Mouse (Mus musculus): ENCODE measurements around the gene Cux1.

The Cux1 gene

DNA sequence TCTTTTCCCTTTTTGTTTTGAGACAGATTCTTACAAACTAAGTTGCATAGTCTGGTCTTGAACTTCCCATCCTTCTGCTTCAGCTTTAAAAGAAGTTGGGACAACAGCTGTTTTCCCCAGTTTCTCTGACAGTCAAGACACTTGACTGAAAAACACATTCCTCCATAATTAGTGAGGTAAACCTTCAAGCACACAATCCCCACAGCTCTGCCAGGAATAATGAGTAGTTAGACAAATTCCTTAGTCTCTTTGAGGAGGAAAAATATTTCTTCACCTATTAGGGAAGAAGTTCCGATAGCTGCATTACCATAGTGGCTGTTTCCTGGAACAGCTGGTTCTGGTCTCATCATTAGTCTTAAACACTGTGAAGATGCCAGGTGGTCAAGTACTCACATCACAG lies 233.2 kb downstream of the Cux1 start:
- DNase-seq (ENCODE audit: low read depth in 1 of 2, low spot score in 2 of 2), result no peak

DNA sequence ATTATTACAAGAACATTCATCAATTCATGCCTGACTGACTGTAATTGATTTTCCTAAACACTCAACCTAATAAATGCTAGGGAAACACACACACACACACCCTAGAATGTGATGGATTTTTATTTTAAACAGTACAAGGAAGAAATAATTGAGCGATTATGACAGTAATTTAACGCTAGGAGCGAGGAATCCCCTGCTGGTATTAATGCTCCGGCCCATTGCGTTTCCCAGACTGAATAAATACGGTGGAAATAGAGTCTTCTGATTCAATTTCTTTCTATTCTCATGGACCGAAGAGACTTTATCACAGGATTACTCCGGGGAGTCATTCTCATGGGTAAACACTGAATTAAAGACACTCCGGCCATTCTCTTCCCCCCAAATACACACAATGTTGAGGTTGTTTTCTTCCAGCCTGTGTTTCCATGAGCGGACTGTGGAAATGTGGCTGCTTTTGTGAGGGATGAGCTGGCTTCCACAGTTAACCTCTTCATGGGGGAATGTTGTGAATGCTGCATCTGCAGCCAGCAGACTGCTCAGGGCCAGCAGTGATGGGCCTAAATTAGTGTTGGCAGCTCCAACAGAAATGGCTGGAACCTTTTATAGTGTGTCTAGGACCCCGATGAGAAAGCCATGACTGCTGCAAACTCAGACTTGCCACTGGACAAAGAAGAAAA lies 234.4 kb downstream of the Cux1 start:
- DNase-seq (ENCODE audit: low read depth in 1 of 2, low spot score in 2 of 2), result no peak

DNA sequence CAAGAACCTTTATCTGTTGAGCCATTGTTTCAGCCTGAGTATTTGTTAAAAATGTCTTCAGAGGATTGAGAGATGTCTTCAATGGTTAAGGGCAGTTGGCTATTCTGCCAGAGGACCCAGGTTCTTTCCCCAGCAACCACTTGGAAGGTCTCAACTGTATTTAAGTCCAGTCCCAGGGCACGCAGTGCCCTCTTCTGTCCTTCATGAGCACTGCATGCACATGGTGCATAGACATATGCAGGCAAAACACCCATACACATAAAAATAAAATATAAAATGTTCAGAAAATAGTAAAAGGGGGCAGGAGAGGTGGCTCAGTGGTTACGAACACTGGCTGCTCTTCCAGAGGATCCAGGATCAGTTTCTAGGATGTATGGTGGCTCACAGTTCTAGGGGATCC lies 239.6 kb downstream of the Cux1 start:
- no peak for DNase-seq (ENCODE audit: low read depth in 1 of 2, low spot score in 2 of 2)

DNA sequence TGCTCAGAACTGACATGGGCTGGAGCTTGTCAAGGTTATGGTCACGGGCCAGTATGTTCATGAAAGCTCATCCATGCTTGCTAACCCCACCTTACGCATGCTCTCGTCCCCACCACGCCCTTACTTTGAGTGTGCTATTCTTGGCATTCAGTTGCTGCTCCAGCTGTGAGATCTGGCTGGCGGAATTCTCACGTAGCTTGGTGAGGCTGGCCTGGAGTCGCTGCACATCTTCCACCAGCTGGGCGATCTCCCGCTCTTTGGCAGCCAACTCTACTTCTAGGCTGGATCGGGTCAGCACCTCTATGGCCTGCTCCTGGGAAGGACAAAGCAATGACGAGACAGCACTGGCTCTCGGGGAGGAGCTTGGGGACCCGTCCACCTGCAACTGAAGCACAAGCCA lies 240.7 kb downstream of the Cux1 start:
- DNase-seq (ENCODE audit: low read depth in 1 of 2, low spot score in 2 of 2), result no peak

DNA sequence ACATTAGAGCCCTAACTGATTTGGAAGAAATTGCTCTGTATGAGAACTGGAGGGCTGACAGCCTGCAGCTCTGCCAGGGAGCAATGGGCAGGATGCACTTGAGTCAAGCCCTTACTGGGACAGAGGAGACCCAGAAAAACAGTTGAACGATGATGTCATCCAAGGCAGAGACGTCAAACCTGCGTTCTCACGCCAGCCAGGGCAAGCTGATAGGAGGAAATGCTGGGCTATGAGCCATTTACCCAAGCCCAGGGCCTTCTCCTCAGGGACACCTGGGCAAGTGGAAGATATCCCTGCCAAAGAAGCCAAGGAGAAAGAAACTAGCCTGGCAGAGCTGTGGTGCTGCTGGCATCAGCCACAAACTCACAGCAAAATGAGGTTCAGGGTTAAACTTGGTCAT lies 242.8 kb downstream of the Cux1 start:
- DNase-seq (ENCODE audit: low read depth in 1 of 2, low spot score in 2 of 2), result no peak

DNA sequence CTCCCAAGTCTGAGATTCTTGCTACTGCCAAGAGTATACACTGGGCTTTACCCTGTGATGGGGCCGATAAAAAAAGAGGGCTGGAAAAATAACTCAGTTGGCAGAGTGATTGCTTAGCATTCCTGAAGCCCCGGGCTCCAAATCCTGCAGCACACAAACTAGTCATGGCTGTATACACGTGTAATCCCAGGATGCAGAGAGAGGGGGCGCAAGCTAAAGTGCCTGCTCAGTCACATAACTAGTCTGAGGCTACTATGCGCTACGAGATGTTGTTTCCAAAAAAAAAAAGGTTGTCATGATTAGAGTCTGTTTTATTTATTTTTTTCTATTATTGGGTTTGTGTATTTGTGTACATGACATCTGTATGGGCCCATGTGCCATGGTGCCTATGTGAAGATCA lies 245.9 kb downstream of the Cux1 start:
- no peak for DNase-seq (ENCODE audit: low read depth in 1 of 2, low spot score in 2 of 2)

DNA sequence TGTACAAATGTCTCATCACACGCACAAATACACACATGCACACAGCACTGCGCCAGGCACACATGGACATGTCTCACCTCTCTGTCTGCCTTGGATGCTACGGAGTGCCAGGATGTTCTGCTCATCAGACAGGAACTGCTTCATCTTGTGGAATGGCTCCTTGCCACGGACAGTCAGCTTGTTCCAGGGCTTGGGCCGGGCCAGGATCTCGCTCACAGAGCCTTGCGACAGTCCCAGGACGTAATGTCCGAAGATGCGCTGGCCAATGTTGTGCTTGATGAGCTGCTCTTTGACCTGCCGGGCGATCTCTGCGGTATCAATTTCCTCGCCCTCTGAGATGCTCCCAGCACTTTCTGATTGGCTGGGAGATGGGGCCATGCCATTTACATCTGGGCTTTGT lies 254.7 kb downstream of the Cux1 start:
- no peak for DNase-seq (ENCODE audit: low read depth in 1 of 2, low spot score in 2 of 2)

DNA sequence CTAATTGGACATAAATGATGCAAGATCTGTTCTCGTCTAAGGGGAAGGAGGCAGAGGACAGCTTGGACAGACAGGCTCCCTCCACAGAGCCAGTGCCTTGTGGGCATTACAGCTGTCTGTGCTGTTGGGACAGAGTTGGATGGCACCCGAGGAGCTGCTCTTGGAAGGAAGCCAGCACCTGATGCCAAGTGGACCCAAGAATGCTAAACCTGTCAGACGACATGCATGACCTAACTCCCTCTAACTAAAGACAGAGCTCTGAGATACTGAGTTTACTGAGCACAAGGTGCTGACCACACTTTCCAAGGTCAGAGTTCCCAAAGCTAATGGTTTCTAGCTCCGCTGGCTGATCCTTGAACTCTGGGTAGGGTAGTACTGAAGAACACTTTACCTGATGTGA lies 255.1 kb downstream of the Cux1 start:
- no peak for DNase-seq (ENCODE audit: low read depth in 1 of 2, low spot score in 2 of 2)

DNA sequence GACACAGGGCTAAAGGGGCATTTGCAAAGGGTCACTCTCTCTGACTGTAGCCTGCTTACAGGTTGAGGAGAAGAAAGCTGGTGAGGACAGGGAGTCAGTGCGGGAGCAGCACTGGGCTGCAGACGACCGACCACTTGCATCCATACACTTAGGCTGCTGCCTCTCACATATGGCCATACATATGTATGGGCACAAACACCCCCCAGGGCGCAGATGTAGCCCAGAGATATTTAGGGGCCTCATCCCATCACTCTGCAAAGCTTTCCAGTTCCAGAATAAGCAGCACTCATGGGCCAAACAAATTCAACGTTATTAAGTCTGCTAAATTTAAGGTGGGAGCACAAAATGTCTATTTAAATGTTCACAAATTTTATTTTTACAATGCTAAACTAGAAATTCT lies 261.0 kb downstream of the Cux1 start:
- DNase-seq (ENCODE audit: low read depth in 1 of 2, low spot score in 2 of 2), result no peak

DNA sequence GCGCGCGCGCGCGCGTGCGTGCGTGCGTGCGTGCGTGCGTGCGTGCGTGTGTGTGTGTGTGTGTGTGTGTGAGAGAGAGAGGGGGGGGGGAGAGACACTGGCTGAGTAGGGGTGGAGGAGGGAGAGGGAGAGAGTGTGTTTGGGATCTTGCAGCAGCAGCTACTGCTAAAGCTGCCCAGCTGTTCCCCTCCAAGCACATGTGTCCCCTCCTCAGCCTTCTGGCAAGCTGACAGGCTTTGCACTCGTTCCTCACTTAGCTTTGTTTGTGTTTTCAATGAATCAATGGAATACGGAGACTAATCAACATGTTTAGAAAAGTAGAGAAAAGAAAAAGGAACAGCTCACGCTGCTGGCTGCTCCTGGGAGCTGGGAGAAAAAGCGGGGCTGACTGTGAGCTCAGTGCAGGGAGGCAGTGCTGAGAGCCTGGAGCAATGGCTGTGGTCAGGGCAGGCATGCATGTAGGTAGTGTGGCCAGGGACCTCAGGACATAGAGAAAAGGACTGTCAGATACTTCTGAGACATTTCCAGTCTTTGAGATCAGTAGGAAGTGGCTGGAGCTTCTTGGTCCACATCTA lies 263.8 kb downstream of the Cux1 start:
- no peak for DNase-seq (ENCODE audit: low read depth in 1 of 2, low spot score in 2 of 2)

DNA sequence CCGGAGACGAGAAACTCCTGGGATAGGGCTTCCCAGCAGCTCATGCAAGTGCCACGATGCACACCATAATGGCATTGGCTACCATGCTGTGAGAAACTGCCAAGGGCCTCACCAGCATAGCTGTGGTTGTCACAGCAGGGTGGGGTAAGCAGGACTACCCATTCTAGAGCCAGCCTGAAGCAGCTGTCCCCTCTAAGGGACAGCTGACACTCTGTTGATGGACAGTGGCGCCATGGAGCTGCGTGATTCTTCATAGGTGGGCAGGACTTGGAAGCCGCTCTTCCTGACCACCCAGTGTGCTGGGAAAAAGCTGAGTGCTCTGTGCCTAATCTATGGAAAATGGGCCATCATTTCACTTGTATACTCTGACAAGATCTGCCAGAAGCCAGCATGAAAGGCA lies 266.4 kb downstream of the Cux1 start:
- no peak for DNase-seq (ENCODE audit: low read depth in 1 of 2, low spot score in 2 of 2)

DNA sequence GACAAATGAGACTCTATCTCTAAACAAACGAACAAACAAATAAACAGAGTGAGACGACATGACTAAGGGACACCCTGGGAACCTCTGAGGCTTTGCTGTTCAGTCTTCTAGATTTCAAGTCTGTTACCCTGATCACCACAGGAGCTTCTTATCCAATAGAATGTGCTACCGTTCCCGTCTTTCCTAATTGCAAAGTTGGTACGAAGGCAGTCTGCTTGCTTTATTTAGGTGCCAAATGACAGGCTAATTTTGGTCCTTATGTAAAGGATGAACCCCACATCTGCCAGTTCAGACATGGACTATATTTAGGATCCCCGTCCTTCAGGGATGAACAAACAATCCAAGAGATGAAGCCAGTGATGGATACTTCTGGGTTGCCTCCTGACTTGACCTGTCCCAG lies 269.6 kb downstream of the Cux1 start:
- DNase-seq (ENCODE audit: low read depth in 1 of 2, low spot score in 2 of 2), result no peak

DNA sequence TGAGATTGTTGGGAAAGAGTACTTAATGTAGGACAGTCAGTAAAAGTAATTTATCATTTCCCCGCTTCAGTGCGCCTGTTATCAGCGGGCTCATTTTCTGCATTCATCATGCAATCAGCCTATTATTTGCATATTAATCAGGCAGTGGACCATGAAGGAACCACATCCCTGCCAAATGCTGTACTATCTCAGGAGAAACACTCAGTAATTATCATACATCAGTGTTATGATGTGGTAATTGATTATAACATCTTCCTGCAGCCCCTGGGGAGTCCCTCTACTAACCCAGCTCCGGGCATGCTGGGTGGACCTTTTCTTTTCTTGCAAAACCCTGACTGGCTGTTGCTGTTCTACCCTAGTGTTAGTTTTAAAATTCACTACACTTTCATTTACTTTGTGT lies 270.4 kb downstream of the Cux1 start:
- DNase-seq (ENCODE audit: low read depth in 1 of 2, low spot score in 2 of 2), result no peak

DNA sequence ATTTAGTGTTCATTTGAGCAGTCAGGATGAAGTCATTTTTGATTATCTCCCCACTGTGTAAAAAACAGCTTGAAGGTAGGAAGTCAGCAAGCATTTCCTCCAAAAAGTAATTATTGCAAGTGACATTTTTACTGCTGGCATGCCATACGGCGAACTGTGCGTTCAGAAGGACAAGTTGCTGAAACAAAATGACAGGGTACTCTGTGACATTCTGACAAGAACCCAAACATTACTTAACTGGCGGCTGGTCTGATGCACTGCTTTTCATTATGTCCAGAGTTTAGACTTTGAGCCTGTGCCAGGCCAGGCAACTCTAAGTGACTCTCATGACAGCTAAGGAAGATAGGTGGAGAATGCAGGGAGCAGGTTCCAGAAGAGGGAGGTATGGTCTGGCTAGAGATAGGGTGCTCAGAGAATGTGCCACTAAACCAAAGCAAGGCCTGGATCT lies 274.3 kb downstream of the Cux1 start:
- DNase-seq (ENCODE audit: low read depth in 1 of 2, low spot score in 2 of 2), result no peak

DNA sequence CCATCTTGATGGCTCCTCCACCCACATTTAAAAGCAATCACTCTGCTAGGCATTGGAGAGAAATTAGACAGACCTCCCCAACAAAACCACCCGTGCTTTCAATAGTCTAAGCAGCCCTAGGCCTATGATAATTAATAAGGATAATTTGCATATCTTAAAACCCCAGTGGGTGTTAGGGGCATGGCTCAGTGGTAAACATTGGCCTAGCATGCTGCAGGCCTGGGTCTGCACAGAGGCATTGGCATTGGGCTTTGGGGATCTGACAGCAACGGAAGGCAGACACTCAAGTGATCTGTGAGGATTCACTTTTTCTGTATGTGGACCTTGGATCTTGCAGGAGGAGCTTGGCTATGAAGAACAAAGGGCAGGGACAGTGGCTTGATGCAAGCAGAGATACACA lies 274.9 kb downstream of the Cux1 start:
- no peak for DNase-seq (ENCODE audit: low read depth in 1 of 2, low spot score in 2 of 2)

DNA sequence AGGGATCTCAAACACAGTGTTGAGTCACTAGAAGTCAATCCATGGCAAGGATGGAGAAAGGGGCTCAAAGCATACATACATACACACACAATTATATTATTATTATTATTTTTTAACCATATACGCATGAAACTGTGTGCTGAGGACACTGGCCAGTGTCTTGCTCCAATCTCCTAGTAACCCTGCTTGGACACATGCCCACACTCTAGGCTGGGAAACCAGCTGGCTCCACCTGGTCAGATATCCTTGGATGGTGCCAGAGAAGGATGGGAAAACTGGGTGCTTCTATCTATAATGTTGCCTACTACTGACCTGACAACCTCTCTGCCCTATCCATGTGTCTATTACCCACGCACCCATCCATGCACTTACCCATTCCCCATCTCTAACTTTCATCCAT lies 275.7 kb downstream of the Cux1 start:
- no peak for DNase-seq (ENCODE audit: low read depth in 1 of 2, low spot score in 2 of 2)

DNA sequence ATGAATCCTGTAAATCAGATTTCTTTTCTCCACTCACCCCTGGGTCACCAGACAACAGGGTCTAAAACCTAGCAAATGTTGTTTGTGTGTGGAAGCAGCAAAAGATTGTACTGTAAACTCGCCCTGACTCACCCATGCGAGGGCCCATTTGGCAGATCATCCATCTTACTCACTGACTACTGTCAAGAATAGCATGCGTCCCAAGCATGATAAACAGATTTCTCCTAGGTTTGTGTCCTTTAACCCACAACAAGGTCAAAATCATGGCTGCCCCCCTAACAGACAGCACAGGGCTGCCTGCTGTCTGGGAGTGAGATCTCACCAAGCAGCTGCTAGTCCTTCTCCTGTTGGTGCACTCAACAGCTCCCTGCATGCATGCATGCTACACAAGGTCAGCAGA lies 277.5 kb downstream of the Cux1 start:
- DNase-seq (ENCODE audit: low read depth in 1 of 2, low spot score in 2 of 2), result no peak

DNA sequence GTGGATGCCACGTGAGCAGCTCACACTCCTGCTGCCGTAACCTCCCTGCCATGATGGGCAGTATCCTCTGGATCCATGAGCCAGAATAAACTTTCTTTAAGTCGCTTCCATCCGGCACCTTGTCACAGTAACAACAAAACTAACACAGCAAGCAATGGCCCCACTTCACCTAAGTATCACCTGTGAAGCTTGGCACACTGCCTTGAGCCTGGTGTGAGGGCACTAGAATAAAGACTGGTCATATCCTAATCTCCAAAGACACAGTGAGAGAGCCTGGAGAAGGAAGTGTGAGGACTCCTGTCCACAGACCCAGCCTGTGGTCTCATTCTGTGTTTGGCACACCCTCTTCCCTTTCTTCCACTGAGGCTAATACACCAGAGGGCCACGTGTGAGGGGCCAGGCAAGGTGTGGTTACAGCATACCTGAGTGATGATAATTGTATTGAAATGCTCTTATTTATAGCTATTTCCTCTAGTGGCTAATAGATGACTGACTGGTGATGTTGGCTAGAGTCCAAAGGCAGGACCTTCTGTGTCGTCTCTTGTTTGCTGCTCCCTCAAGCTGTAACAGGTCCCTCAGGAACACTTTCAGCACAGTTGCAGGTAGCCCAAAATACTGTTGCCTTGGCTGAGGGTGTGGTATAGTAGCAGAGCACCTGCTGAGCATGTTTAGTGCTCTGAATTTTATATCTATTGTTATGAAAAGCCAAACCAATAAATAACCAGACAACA lies 278.8 kb downstream of the Cux1 start:
- no peak for DNase-seq (ENCODE audit: low read depth in 1 of 2, low spot score in 2 of 2)

DNA sequence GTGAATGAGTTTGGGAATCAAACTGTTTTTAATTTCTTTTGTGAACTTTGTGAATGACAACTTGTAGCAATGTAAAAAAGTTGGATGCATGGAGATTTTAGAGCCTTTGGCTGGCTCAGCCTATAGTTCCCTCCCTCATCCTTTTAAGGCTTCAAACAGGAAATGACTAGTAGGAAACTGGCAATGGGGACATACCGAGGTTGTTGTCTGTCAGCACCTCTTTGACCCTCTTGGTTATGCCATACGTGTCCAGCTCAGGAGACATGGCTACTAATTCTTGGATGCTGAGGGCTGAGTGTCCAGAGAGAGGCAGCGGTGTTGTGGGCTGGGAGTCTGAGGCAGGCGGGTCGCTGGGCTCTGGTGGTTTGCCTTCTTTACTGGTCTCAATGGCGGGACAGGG lies 280.7 kb downstream of the Cux1 start:
- DNase-seq (ENCODE audit: low read depth in 1 of 2, low spot score in 2 of 2), result no peak

DNA sequence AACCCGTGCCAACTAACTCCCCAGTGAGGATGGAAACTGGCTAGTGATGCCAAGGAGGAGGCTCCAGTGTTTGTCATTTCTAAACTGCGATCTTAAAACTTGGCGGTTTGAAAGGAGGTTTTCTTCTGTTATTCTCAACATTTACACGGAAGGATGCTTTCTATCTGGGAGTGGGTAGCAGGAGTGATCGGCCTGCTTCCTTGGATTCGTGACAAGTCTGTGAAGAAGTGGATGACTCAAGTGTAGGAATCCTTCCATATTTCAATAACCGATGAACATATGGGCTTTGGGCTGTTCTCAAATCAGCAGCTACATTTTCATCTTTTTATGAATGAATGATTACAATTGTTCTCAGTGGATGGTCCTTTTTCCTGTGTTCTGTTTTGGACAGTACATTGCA lies 282.2 kb downstream of the Cux1 start:
- no peak for DNase-seq (ENCODE audit: low read depth in 1 of 2, low spot score in 2 of 2)

DNA sequence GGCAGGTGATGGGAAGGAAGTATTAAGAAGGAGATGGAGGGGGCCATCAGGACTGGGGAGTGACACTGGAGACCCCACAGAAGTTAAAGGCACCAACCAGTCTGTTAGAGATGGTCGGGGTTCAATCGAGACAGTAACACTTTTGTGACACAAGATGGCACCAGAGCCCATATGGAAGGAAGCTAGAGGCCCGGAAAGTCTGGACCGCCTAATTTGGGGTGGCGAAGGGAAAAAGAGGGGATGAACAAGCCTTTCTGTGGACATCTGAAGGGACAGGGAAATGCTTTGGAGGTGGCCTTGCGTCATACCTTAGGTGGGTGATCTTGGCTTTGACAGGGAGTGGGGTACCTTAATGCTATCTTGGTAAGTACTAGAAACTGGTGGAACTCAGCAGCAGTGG lies 285.9 kb downstream of the Cux1 start:
- DNase-seq (ENCODE audit: low read depth in 1 of 2, low spot score in 2 of 2), result no peak

DNA sequence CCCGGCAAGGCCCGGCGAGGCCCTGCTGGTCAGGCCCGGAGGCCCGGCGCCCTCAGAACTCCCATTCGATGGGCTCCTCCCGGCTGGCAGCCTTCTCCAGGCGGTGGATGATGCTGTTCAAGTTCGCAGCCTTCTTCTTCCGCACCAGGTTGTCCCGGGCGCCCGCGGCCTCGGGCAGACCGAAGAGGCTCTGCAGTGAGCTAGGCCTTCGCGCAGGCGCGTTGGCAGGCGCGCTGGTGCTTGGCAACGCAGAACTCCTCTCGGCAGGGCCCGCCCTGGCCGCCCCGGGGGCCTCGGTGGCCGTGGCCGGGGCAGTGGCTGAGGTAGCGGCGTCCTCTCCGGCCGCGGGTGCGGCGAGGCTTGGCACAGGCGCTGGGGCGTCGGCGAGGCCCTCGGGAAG lies 292.6 kb downstream of the Cux1 start:
- DNase-seq (ENCODE audit: low read depth in 1 of 2, low spot score in 2 of 2), result no peak

DNA sequence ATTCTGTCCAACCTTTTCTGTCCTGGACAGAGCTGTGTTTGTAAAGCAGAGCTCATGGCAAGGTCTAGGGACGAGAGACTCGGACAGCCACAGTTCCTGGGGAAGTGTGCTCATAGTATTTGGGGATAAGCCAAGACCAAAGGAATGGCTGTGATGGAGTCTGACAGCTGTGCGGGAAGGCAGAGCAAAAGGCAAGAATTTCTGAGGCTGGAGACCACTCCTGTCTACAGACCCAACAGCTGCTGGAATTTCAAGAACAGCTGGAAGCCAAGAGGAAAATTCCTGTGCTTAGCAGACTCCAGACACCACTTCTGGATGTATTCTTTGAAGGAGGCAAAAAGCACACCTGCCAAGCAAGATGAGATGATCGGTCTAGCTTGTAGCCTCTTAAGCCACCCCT lies 297.4 kb downstream of the Cux1 start:
- DNase-seq (ENCODE audit: low read depth in 1 of 2, low spot score in 2 of 2), result no peak

Data from monocyte, adult 2 months (primary cell).